Mouse (Mus musculus) limb, embryonic 13.5 days (tissue): ENCODE measurements at regions not wholly inside any gene's neighbourhood (a gene's known extent, or its start where the extent isn't known, plus 50 kb on each side); places are given as distances from the start of the nearest gene placed in this dataset.

ENCODE experiments used
- ATAC-seq: fragments of 200-750 bp; cut with Nextera tagmentation; 2 replicates; pipeline ENCODE4 v1.8.0; 2017; ENCODE audit warnings: low read depth, moderate number of reproducible peaks, moderate TSS enrichment; ENCODE audit not compliant: low FRiP score
- H3K27ac ChIP-seq: fragments of 300-500 bp; sonication (generic); 2 replicates; pipeline ENCODE4 v1.5.1; 2015; ENCODE audit warnings: inconsistent platforms, mild to moderate bottlenecking, moderate library complexity
- H3K27me3 ChIP-seq: fragments of 300-500 bp; sonication (generic); 2 replicates; pipeline ENCODE4 v1.6.1; 2015; ENCODE audit warnings: mild to moderate bottlenecking, inconsistent platforms
- H3K36me3 ChIP-seq: fragments of 300-500 bp; sonication (generic); 2 replicates; pipeline ENCODE4 v1.6.1; 2015; ENCODE audit warnings: inconsistent platforms, mild to moderate bottlenecking, moderate library complexity
- H3K4me1 ChIP-seq: fragments of 300-500 bp; sonication (generic); 2 replicates; pipeline ENCODE4 v1.6.1; 2015; ENCODE audit warnings: inconsistent platforms
- H3K4me2 ChIP-seq: fragments of 300-500 bp; sonication (generic); replicated peaks from 2 replicates; pipeline ENCODE4 v1.6.1; 2015; ENCODE audit warnings: inconsistent platforms, mild to moderate bottlenecking, moderate library complexity
- H3K4me3 ChIP-seq: fragments of 300-500 bp; sonication (generic); 2 replicates; pipeline ENCODE4 v1.5.1; 2015; ENCODE audit warnings: moderate library complexity, mild to moderate bottlenecking, inconsistent platforms
- H3K9ac ChIP-seq: fragments of 300-500 bp; sonication (generic); 2 replicates; pipeline ENCODE4 v1.6.1; 2015; ENCODE audit warnings: mild to moderate bottlenecking, inconsistent platforms
- H3K9me3 ChIP-seq: fragments of 300-500 bp; sonication (generic); 2 replicates; pipeline ENCODE4 v1.6.1; 2016; ENCODE audit warnings: inconsistent platforms
- WGBS: fragments of 180-500 bp; shearing (Covaris S2); methylation state at CpG from one replicate; pipeline ENCODE4 v1.1.7; 2015; 5-methylcytosine and 5-hydroxymethylcytosine counted together

- no peaks in the 10 kb centered on the region for H3K9me3 ChIP-seq
- peak overlapping the region; percentile 65; the same call in 1 of the 2 replicates for H3K27ac ChIP-seq
- peak; percentile 83 for ATAC-seq
- no peak overlapping the region for H3K9ac ChIP-seq
- no peaks in the 10 kb centered on the region for H3K36me3 ChIP-seq
- no peak overlapping the region for H3K4me3 ChIP-seq
- no peak overlapping the region for H3K4me2 ChIP-seq
- peaks cover 9% of the 10 kb centered on the region for H3K4me1 ChIP-seq
- no peaks in the 10 kb centered on the region for H3K27me3 ChIP-seq
- 45% methylated on average over 2 of the region's 2 CpGs for WGBS
Measured at GRCm38 (mm10) chr3:38246439-38246838, 238.2 kb downstream of the Ankrd50 start.

- no peak for ATAC-seq
- H3K4me3 ChIP-seq, result no peak overlapping the region
Measured at GRCm38 (mm10) chr3:38243209-38243608, 241.4 kb downstream of the Ankrd50 start.

DNA sequence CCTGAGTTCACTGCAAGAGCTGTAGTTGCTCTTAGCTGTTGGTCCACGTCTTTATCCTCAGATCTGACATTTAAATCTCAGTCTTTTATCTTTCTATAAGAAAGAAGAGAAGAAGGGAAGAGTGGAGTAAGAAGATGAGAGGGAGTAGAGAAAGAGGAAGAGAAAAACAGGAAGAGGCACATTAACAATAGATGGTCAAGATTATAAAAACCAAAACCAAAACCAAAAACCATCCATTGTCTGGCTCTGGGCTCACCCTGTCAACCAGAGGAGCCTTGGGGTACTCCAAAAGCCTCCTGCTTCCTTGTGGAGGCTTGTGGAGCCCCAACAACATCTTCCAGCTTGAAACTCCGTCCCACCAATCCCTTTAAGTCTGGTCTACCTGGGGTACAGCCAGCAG, 247.0 kb downstream of the Ankrd50 start:
- no peak overlapping the region for H3K4me2 ChIP-seq
- H3K4me3 ChIP-seq, result no peak overlapping the region
- H3K27me3 ChIP-seq, result no peaks in the 10 kb centered on the region

More at GRCm38 (mm10) chr3:38243209-38243608, 241.4 kb downstream of the Ankrd50 start:
- 89% methylated on average over 3 of the region's 3 CpGs for WGBS
- Histone ChIP-seq H3K27ac (no peak overlapping the region), H3K9ac (no peak overlapping the region), H3K9me3 (no peaks in the 10 kb centered on the region), H3K27me3 (no peaks in the 10 kb centered on the region), H3K4me1 (peaks cover 9% of the 10 kb centered on the region), H3K4me2 (no peak overlapping the region), H3K36me3 (no peaks in the 10 kb centered on the region)

DNA sequence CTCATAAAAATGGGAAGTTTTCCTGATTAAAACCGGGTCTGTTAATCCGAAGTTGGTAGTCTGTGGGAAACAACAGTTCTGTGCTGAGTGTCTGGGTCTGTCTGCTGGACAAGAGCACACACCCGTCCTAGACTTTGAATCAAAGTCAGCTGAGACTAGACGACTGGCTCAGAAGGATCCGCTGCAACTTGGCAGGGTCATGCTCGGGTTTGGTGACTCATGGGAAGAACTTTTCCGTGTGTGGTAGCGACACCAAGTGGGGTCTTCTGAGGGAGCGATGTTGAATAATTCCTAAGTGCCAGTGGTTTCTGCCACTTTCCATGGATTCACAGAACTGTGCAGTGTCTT, 248.9 kb downstream of the Ankrd50 start:
- H3K4me1 ChIP-seq, result peaks cover 39% of the 10 kb centered on the region
- no peaks in the 10 kb centered on the region for H3K27me3 ChIP-seq
- H3K36me3 ChIP-seq, result no peaks in the 10 kb centered on the region
- no peak for ATAC-seq
- no peaks in the 10 kb centered on the region for H3K9me3 ChIP-seq
- 70% methylated on average over 9 of the region's 9 CpGs for WGBS
- no peak overlapping the region for H3K4me3 ChIP-seq
- no peak overlapping the region for H3K9ac ChIP-seq
- peak overlapping the region; percentile 28; the same call in 1 of the 2 replicates for H3K4me2 ChIP-seq
- H3K27ac ChIP-seq, result no peak overlapping the region

More for the DNA sequence above, 247.0 kb downstream of the Ankrd50 start:
- Histone ChIP-seq H3K4me1 (peaks cover 22% of the 10 kb centered on the region), H3K27ac (no peak overlapping the region), H3K36me3 (no peaks in the 10 kb centered on the region), H3K9me3 (no peaks in the 10 kb centered on the region), H3K9ac (no peak overlapping the region)
- no peak for ATAC-seq
- 76% methylated on average over 2 of the region's 2 CpGs for WGBS

DNA sequence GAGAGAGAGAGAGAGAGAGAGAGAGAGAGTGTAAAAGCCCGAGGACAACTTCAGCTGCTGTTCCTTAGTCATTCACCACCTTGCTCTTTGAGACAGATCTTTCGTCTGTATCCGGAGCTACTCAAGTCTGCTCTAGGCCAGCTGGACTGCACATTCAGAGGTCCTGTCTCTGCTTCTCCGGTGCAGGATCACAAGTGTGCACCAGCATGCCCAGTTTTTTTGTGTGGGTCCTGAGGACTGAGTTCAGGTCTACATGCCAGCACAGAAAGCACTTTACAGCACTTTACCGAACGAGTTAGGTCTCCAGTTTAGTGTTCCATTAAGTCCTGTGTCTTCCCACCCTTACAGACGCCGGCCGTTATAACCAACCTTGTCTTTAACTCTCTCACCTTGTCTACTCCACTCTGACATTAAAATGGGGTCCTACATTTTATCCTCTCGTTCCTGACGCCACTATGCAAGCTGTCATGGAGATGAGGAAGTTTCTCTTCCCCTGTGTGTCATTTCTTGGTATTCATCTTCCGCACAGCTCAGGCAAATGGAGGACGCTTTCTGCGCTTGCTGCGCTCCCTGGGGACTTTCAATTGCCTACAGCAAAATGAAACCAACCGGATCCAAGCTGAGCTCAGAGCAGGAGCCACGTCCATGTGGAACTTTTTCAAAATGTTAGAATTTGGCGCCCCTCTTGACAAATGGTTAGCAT, 249.5 kb downstream of the Ankrd50 start:
- no peak overlapping the region for H3K9ac ChIP-seq
- 62% methylated on average over 18 of the region's 18 CpGs for WGBS
- ATAC-seq, result no peak
- H3K36me3 ChIP-seq, result no peaks in the 10 kb centered on the region
- peaks cover 44% of the 10 kb centered on the region for H3K4me1 ChIP-seq
- no peak overlapping the region for H3K4me3 ChIP-seq
- no peak overlapping the region for H3K27ac ChIP-seq
- peak overlapping the region; percentile 28; the same call in 1 of the 2 replicates for H3K4me2 ChIP-seq
- H3K9me3 ChIP-seq, result no peaks in the 10 kb centered on the region
- no peaks in the 10 kb centered on the region for H3K27me3 ChIP-seq

DNA sequence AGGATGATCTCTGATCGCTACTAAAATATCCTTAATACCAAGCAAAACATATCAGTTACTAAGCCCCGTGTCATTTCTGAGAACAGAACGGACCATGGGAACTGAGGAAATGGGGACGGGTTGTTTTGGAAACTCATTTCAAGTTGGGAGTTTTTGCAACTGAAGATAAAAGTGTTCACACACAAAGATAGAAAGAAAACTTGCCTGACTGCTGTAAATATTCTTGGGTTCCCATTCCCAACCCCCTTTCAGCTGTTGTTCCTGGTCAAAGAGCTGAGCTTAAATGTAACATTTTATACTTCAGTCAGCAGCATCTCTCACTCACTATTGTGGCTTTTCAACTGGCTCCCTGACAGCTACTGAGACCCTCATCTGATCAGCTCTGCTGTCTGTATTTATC, 250.1 kb downstream of the Ankrd50 start:
- Histone ChIP-seq H3K27ac (no peak overlapping the region), H3K9me3 (no peaks in the 10 kb centered on the region), H3K27me3 (no peaks in the 10 kb centered on the region), H3K9ac (no peak overlapping the region), H3K4me1 (peaks cover 48% of the 10 kb centered on the region), H3K4me2 (no peak overlapping the region), H3K36me3 (no peaks in the 10 kb centered on the region), H3K4me3 (no peak overlapping the region)
- 76% methylated on average over 4 of the region's 4 CpGs for WGBS
- no peak for ATAC-seq

DNA sequence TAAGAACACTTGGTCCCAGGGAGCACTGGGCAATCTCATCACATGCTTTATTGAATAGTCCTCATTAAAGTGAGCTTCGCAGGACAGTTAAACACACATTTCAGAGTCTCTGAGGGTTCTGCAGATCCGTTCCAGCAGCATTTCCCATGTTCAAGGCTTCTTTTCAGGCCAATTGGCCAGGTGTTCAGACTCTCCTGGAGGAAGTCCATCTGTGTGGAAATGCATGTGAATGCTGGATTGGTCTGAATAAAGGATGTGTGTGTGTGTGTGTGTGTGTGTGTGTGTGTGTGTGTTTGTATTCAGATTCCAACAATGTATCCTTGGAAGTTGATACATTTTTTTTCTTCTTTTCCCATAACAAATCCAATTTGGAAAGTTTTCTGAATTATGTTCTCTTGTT, 250.6 kb downstream of the Ankrd50 start:
- peaks cover 48% of the 10 kb centered on the region for H3K4me1 ChIP-seq
- no peaks in the 10 kb centered on the region for H3K9me3 ChIP-seq
- no peaks in the 10 kb centered on the region for H3K36me3 ChIP-seq
- H3K27me3 ChIP-seq, result no peaks in the 10 kb centered on the region
- no peak overlapping the region for H3K9ac ChIP-seq
- H3K4me2 ChIP-seq, result no peak overlapping the region
- peak; percentile 49; the same call in 1 of the 2 replicates for ATAC-seq
- 28% methylated on average over 2 of the region's 2 CpGs for WGBS
- H3K27ac ChIP-seq, result no peak overlapping the region
- no peak overlapping the region for H3K4me3 ChIP-seq

DNA sequence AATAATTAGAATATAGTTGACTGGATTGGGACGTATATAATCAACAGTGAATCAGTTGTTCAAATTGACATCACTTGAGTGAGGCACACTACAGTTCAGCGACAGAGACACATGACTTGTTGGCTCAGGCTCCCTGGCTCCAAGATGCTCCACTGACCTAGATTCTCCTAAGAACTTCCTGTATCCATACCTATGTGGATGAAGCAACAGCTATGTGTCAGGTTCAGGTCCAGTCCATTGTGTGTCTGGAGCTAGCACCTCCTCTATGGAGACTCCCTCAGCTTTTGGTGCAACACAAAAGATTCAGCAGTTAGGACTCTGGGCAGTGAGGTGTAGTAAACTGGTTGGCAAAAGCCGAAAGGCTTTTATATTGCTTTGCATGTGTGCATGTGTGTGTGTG, 251.6 kb downstream of the Ankrd50 start:
- Histone ChIP-seq H3K9me3 (no peaks in the 10 kb centered on the region), H3K36me3 (no peaks in the 10 kb centered on the region), H3K9ac (no peak overlapping the region), H3K4me2 (no peak overlapping the region), H3K4me1 (peaks cover 50% of the 10 kb centered on the region), H3K4me3 (no peak overlapping the region), H3K27me3 (no peaks in the 10 kb centered on the region; the same call in 1 of the 2 replicates), H3K27ac (peak overlapping the region; percentile 33; the same call in 1 of the 2 replicates)
- no peak for ATAC-seq
- WGBS, result 77% methylated on average over 3 of the region's 3 CpGs

GRCm38 (mm10) chr3:38232111-38233076, 252.2 kb downstream of the Ankrd50 start:
- peak; percentile 89 for ATAC-seq
- Histone ChIP-seq H3K27me3 (no peaks in the 10 kb centered on the region; the same call in 1 of the 2 replicates), H3K36me3 (no peaks in the 10 kb centered on the region), H3K9me3 (no peaks in the 10 kb centered on the region), H3K4me2 (peak overlapping the region; percentile 36), H3K4me3 (no peak overlapping the region), H3K4me1 (peaks cover 51% of the 10 kb centered on the region), H3K27ac (peak overlapping the region; percentile 33; the same call in 1 of the 2 replicates), H3K9ac (no peak overlapping the region)
- 30% methylated on average over 14 of the region's 15 CpGs for WGBS

- WGBS, result 73% methylated on average over 3 of the region's 3 CpGs
- H3K9me3 ChIP-seq, result no peaks in the 10 kb centered on the region
Measured at GRCm38 (mm10) chr3:38231506-38231905, 253.1 kb downstream of the Ankrd50 start.

DNA sequence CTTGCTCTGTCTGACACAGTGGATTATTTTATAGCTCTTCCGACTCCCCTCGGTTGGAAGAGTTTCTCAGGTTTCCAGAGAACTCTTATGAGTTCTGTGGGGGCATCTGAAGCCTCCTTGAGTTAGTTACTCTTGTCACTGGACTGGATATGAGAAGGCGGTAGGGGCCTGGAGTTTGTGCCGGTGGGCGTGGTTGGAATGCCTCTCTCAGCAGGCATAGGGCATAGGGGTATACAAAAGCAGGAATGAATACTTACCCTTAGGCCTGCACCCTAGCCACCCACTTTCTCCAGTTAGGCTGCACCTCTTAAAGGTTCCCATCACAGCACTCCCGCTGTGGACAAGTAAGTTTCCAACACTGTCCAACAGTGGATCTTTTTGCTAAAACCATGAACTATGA, 253.8 kb downstream of the Ankrd50 start:
- no peak overlapping the region for H3K9ac ChIP-seq
- H3K4me2 ChIP-seq, result no peak overlapping the region
- no peaks in the 10 kb centered on the region for H3K9me3 ChIP-seq
- H3K4me3 ChIP-seq, result no peak overlapping the region
- ATAC-seq, result no peak
- H3K4me1 ChIP-seq, result peaks cover 51% of the 10 kb centered on the region
- H3K27me3 ChIP-seq, result peaks cover 4% of the 10 kb centered on the region; the same call in 1 of the 2 replicates
- no peaks in the 10 kb centered on the region for H3K36me3 ChIP-seq
- no peak overlapping the region; the same call in 1 of the 2 replicates for H3K27ac ChIP-seq
- WGBS, result 64% methylated on average over 6 of the region's 6 CpGs

More at GRCm38 (mm10) chr3:38231506-38231905, 253.1 kb downstream of the Ankrd50 start:
- H3K36me3 ChIP-seq, result no peaks in the 10 kb centered on the region
- H3K9ac ChIP-seq, result no peak overlapping the region
- H3K4me1 ChIP-seq, result peaks cover 51% of the 10 kb centered on the region
- no peak overlapping the region for H3K27ac ChIP-seq
- H3K4me2 ChIP-seq, result peak overlapping the region; percentile 36; the same call in 1 of the 2 replicates
- peaks cover 3% of the 10 kb centered on the region; the same call in 1 of the 2 replicates for H3K27me3 ChIP-seq
- no peak for ATAC-seq
- H3K4me3 ChIP-seq, result no peak overlapping the region

GRCm38 (mm10) chr3:38229686-38230085, 255.0 kb downstream of the Ankrd50 start:
- H3K36me3 ChIP-seq, result no peaks in the 10 kb centered on the region
- H3K4me1 ChIP-seq, result peaks cover 42% of the 10 kb centered on the region
- 76% methylated on average over 5 of the region's 5 CpGs for WGBS
- ATAC-seq, result no peak
- H3K9ac ChIP-seq, result no peak overlapping the region
- H3K27me3 ChIP-seq, result peaks cover 4% of the 10 kb centered on the region; the same call in 1 of the 2 replicates
- no peaks in the 10 kb centered on the region for H3K9me3 ChIP-seq
- no peak overlapping the region for H3K27ac ChIP-seq
- no peak overlapping the region for H3K4me3 ChIP-seq
- no peak overlapping the region for H3K4me2 ChIP-seq
